Mouse (Mus musculus): Measurements from ENCODE around the gene Ccnk. TPM values are rescaled to one million over a fixed set of nuclear protein-coding genes. Genes with fewer than 3 reads are reported as not detected.

Ccnk gene
- polyA plus RNA-seq, 1 experiment from 2014 or later, result 5.3 TPM

DNA sequence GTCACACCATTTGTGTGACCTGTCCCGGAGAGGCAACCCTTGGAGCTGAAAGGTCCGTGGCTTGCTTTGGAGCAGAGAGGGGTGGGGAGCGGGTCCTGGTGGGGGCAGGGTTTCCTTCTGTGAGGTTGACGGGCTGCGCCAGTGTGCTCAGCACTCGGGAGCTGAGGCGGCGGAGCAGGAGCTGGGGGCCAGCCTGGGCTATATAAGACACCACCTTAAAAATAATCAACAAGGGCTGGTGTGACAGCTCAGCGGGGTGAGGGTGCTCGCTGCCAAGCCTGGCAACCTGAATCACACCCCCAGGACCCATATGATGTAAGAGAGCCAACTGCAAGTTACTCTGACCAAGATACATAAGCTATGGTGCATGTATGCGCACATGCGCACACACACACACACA, 50.7 kb downstream of the Ccnk start:
- 83% methylated on average over 12 of the region's 12 CpGs for WGBS
- no peak overlapping the region for H3K9ac ChIP-seq
- H3K4me3 ChIP-seq, result no peak overlapping the region
- no peaks in the 10 kb centered on the region for H3K27me3 ChIP-seq
- no peak overlapping the region for H3K4me2 ChIP-seq
- ATAC-seq, result no peak
- H3K36me3 ChIP-seq (ENCODE audit: poor library complexity, severe bottlenecking), result 0 out of 2 replicates have a peak, but pooled peaks cover 3% of the 10 kb centered on the region
- no peak overlapping the region for H3K27ac ChIP-seq
- H3K4me1 ChIP-seq, result peaks cover 51% of the 10 kb centered on the region
- H3K9me3 ChIP-seq (replicated peaks), result no peaks in the 10 kb centered on the region

DNA sequence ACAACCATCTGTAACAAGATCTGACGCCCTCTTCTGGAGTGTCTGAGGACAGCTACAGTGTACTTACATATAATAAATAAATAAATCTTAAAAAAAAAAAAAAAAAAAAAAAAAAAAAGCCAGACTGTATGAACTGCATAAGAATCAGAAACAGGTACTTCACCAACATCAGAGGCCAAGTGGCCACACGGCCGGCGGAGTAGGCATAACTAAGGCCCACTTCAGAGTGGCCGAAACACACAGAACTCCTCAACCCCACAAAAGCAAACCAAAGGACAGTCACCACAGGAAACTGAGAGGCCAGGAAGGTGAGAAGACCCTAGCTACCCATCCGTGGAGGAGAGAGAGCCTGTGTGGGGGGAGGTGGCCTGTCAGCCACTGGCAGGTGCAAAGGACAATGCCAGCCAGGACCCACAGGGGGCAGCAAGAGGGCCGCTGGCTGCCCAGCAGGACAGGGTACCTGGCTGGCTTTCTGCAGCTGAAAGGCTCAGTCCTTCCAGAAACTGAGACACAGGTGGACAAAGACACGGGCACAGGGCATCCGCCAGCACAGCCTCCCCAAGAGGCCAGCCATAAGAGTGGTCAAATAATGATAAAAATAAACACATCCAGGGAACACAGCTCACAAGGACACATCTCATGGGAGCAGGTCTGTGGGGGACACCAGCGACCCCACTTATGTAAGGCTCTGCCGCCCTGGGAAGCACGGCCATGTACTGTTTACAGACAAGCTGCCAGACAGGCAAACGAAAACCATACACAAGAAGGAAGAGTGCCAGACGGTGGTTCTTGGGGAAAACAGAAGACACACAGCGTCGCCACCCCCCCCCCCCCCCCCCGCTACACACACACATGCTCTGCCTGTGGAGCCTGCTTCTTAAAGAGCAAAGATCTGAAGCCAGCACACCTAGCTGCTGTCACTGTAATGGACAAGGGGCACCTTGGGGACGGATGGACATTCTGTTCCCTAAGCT, 51.7 kb downstream of the Ccnk start:
- peaks cover 50% of the 10 kb centered on the region for H3K4me1 ChIP-seq
- H3K4me2 ChIP-seq, result no peak overlapping the region
- no peaks in the 10 kb centered on the region for H3K27me3 ChIP-seq
- no peak overlapping the region for H3K4me3 ChIP-seq
- 0 out of 2 replicates have a peak, but pooled peaks cover 3% of the 10 kb centered on the region for H3K36me3 ChIP-seq (ENCODE audit: poor library complexity, severe bottlenecking)
- H3K27ac ChIP-seq, result peak overlapping the region; percentile 57
- 58% methylated on average over 16 of the region's 18 CpGs for WGBS
- no peaks in the 10 kb centered on the region for H3K9me3 ChIP-seq (replicated peaks)
- peak; percentile 52 for ATAC-seq
- peak overlapping the region; percentile 37; the same call in 1 of the 2 replicates for H3K9ac ChIP-seq

DNA sequence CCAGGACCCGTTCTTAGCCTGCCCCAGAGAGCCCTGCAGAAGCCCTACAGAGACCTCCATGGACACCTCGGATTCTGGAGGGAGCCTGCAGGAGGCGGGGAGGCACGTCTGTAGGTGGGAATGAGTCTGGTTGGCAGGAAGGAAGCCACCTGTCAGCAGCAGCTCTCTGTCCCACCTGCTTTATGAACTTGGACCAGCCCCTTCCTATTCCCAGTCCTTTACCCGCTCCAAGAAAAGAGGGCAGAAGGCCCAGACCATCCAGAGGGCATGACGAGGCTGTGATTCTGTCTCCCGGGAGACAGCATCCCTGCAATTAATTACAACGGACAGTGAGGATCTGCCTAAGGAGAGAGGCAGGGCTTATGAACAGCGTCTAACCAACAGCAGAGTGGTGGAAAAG, 52.5 kb downstream of the Ccnk start:
- peaks cover 50% of the 10 kb centered on the region for H3K4me1 ChIP-seq
- 0 out of 2 replicates have a peak, but pooled peaks cover 3% of the 10 kb centered on the region for H3K36me3 ChIP-seq (ENCODE audit: poor library complexity, severe bottlenecking)
- no peak overlapping the region for H3K4me3 ChIP-seq
- H3K4me2 ChIP-seq, result no peak overlapping the region
- no peaks in the 10 kb centered on the region for H3K9me3 ChIP-seq (replicated peaks)
- 30% methylated on average over 9 of the region's 9 CpGs for WGBS
- H3K9ac ChIP-seq, result no peak overlapping the region
- ATAC-seq, result no peak
- H3K27me3 ChIP-seq, result no peaks in the 10 kb centered on the region
- peak overlapping the region; percentile 57 for H3K27ac ChIP-seq

GRCm38 (mm10) chr12:108233736-108234135, 54.4 kb downstream of the Ccnk start:
- no peaks in the 10 kb centered on the region for H3K36me3 ChIP-seq (ENCODE audit: poor library complexity, severe bottlenecking)
- no peak for ATAC-seq
- H3K4me3 ChIP-seq, result no peak overlapping the region
- H3K4me2 ChIP-seq, result no peak overlapping the region
- H3K4me1 ChIP-seq, result peaks cover 57% of the 10 kb centered on the region
- H3K27me3 ChIP-seq, result no peaks in the 10 kb centered on the region
- H3K27ac ChIP-seq, result no peak overlapping the region
- WGBS, result 95% methylated on average over 6 of the region's 6 CpGs
- no peak overlapping the region for H3K9ac ChIP-seq
- H3K9me3 ChIP-seq (replicated peaks), result no peaks in the 10 kb centered on the region

DNA sequence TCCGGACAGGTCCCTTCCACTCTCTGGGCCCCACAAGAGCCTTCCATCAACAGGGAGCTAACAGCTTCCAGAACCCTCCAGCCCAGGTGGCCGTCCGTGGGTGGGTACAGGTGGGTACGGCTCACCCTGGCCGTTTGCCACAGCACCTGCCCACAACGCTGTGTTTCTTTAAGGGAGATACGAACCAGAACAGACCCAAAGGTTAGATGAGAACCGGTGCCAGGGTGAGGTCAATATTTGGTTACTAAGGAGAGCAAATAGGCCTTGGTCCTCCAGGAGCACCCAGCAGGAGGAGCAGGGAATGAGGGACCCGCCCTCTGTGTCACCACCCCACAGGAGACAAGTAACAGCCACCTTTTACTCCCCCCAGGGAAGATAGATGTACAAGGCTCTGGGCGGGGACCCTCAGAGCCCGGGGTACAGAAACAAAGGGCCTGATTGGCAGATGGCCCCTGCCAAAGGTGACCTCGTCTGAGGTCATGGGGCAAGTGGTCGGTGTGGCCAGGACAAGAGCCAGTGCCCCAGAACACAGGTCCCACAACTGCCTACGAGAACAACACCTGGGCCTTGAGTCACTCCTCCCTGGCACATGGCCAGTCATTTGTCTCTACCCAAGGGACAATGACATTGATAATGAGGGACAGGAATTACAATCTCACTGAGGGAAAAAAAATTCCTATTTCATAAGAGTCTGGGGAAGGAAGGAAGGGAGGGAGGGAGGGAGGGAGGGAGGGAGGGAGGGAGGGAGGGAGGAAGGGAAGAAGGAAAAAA, 55.6 kb downstream of the Ccnk start:
- Histone ChIP-seq H3K27ac (no peak overlapping the region), H3K4me2 (no peak overlapping the region), H3K27me3 (no peaks in the 10 kb centered on the region), H3K4me3 (no peak overlapping the region), H3K9me3 (replicated peaks) (no peaks in the 10 kb centered on the region), H3K4me1 (peaks cover 70% of the 10 kb centered on the region), H3K9ac (no peak overlapping the region), H3K36me3 (ENCODE audit: poor library complexity, severe bottlenecking) (no peaks in the 10 kb centered on the region)
- ATAC-seq, result no peak
- 79% methylated on average over 14 of the region's 14 CpGs for WGBS

DNA sequence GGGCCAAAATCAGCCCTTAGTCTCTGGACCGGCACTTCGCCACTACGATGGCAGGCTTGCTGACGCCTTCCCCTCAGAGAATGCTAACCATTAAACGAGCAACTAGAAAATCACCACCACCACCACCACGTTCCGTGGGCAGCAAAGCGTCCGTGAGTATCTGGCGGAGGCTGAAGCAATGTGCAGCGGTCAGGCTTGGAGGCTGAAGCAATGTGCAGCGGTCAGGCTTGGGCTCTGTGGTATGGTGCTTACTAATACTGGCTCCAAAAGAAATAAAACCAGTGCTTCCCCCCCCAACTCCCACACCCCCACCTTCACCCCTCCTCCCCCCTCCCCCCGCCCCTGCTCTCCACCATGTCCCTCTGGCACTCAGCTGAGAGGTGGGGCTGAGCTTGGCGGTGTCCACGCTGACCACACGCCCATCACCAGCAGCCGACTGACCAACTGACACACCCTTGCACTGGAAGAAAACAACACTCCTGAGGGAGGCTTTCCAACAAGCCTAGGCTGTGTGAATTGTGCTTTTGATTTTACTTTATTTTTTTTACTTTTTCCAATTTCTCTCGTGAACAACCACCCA, 56.7 kb downstream of the Ccnk start:
- no peak overlapping the region for H3K9ac ChIP-seq
- WGBS, result 66% methylated on average over 18 of the region's 18 CpGs
- peak overlapping the region; percentile 22; the same call in 1 of the 2 replicates for H3K27ac ChIP-seq
- no peaks in the 10 kb centered on the region for H3K27me3 ChIP-seq
- no peak for ATAC-seq
- no peaks in the 10 kb centered on the region for H3K36me3 ChIP-seq (ENCODE audit: poor library complexity, severe bottlenecking)
- no peaks in the 10 kb centered on the region for H3K9me3 ChIP-seq (replicated peaks)
- H3K4me3 ChIP-seq, result no peak overlapping the region
- H3K4me1 ChIP-seq, result peaks cover 78% of the 10 kb centered on the region
- no peak overlapping the region for H3K4me2 ChIP-seq

DNA sequence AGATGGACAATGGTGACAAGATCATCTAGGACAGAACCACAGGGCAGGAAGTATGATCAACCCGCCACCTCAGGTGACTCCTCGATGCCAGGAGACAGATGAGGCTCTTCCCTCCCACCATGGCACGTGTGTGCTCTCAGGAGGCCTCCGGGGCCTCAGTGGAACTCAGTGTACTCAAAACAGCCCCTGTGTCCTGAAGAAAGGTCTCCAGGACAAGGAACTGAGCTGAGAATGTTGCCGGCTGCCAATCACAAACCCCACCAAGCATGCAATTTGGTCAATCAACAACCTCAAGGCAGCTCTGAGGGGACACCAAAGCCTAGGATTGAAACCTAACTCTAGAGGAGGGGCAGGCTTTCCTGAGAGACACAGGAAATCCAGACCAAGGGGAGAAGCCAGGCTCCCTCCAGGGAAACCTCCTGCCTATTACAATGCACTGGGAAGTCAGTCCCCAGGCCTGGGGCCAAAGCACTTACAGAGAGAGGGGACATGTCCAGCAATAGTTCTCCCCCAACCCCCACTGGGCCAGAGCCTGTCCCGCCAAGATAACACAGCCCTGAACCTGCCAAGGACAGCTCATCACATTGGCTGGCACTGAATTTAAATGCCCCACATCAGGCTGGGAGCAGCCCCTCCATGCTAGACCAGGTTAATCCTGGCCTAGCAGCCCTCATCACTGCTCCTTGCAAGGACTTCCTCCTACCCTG, 58.1 kb downstream of the Ccnk start:
- H3K36me3 ChIP-seq (ENCODE audit: poor library complexity, severe bottlenecking), result no peaks in the 10 kb centered on the region
- no peak for ATAC-seq
- H3K27me3 ChIP-seq, result no peaks in the 10 kb centered on the region
- no peak overlapping the region for H3K4me3 ChIP-seq
- no peaks in the 10 kb centered on the region for H3K9me3 ChIP-seq (replicated peaks)
- H3K9ac ChIP-seq, result no peak overlapping the region
- peaks cover 78% of the 10 kb centered on the region for H3K4me1 ChIP-seq
- no peak overlapping the region for H3K27ac ChIP-seq
- no peak overlapping the region for H3K4me2 ChIP-seq
- 78% methylated on average over 6 of the region's 6 CpGs for WGBS

DNA sequence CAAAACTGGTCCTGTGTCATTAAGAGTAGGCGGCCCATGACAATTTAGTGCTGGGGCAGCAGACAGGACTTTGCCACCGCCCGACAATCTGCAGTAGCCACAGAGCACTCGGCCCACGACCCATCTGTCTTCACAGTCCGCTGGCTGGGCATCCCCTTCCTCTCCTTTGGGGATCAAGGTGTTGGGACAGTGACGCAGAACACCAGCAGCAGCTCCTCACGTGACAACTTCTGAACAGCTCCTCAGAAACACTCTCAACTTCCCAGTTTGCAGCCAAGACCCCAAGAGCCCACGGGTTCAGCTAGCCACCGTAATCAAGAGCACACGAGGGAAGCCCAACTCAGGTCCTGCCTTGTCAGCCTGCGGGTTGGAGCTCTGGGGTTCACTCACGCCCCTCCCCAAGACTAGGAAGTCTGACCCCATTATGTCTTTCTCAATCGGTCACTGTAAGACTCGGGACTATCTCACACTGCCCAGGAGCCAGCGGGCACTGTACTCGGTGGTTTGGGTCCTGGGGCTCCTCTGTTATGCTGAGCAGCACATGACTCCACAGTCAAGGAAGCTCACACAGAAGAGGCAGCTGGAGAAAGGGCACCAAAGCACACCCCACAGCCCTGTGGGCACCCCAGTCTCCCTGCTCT, 59.1 kb downstream of the Ccnk start:
- WGBS, result 86% methylated on average over 17 of the region's 17 CpGs
- Histone ChIP-seq H3K9me3 (replicated peaks) (no peaks in the 10 kb centered on the region), H3K4me2 (no peak overlapping the region), H3K36me3 (ENCODE audit: poor library complexity, severe bottlenecking) (no peaks in the 10 kb centered on the region), H3K27ac (no peak overlapping the region), H3K4me1 (peaks cover 88% of the 10 kb centered on the region), H3K9ac (no peak overlapping the region), H3K4me3 (no peak overlapping the region), H3K27me3 (no peaks in the 10 kb centered on the region)
- no peak for ATAC-seq

DNA sequence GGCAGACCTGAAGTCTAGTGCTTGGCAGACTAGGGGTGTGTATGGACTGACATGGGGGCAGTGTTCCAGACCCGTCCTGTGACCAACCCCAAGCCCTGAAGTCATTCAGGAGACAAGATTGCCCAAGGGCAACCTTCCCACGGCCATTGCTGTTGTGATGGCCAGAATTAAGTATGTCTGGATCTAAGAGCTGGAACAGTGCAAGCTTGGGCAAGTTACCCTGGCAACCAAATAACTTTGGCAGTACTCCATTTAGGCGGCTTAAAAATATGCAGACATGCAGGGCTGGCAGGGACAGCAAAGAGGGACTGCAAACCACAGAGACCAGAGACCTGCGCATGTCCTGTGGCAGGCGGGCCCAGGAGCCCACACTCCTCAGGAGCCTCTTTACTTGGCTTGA, 60.1 kb downstream of the Ccnk start:
- no peak overlapping the region for H3K9ac ChIP-seq
- peak; percentile 71 for ATAC-seq

GRCm38 (mm10) chr12:108240401-108240890, 61.1 kb downstream of the Ccnk start:
- 47% methylated on average over 13 of the region's 13 CpGs for WGBS
- peak overlapping the region; percentile 86 for H3K27ac ChIP-seq
- peak overlapping the region; percentile 54; the same call in 1 of the 2 replicates for H3K9ac ChIP-seq
- peak overlapping the region; percentile 51 for H3K4me2 ChIP-seq
- H3K9me3 ChIP-seq (replicated peaks), result no peaks in the 10 kb centered on the region
- H3K27me3 ChIP-seq, result no peaks in the 10 kb centered on the region
- H3K4me3 ChIP-seq, result peak overlapping the region; percentile 16; the same call in 1 of the 2 replicates
- no peak for ATAC-seq
- H3K36me3 ChIP-seq (ENCODE audit: poor library complexity, severe bottlenecking), result no peaks in the 10 kb centered on the region
- peaks cover 99% of the 10 kb centered on the region for H3K4me1 ChIP-seq

More for the DNA sequence above, 60.1 kb downstream of the Ccnk start:
- H3K4me3 ChIP-seq, result no peak overlapping the region
- H3K9me3 ChIP-seq (replicated peaks), result no peaks in the 10 kb centered on the region
- peak overlapping the region; percentile 51 for H3K4me2 ChIP-seq
- H3K36me3 ChIP-seq (ENCODE audit: poor library complexity, severe bottlenecking), result no peaks in the 10 kb centered on the region
- H3K27ac ChIP-seq, result peak overlapping the region; percentile 86
- peaks cover 97% of the 10 kb centered on the region for H3K4me1 ChIP-seq
- 21% methylated on average over 5 of the region's 5 CpGs for WGBS
- H3K27me3 ChIP-seq, result no peaks in the 10 kb centered on the region

All from forebrain, embryonic 13.5 days (tissue).